1 mouse cellular context compared by ENCODE assay signal in the genomic region with DNA sequence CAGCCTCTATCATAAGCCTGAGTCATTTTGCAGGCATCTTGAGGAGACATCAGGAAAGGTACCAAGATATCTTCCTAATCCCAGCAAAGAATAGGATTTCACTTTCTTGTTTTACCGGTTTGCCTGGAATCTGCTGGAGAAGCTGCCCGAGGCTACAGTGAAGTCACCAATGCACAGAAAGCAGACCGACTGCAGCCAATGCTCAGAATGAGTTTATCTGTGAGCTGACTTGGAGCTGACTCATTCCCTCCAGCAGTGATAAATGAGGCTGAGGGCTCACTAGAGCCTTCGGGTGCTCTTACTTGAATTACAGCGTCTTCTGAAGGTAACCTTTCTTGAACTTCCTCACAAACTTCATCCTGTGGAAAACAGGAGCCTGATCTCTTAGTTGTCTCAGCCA.
TF ChIP-seq lines count a peak whose summit lies in the region.

No protein-coding gene starts in this region.

TF ChIP-seq in MEL, 35 proteins besides CTCF, POLR2A, EP300 and RAD21:
- no peak for TF ChIP-seq USF1 (IDR thresholded peaks at IDR 0.05; ENCODE audit: low read depth, low read length)
- no peak for TF ChIP-seq NRF1 (IDR thresholded peaks at IDR 0.05; ENCODE audit: insufficient read depth, low read depth, low read length, poor library complexity, severe bottlenecking)
- TF ChIP-seq CHD1 (IDR thresholded peaks at IDR 0.05; ENCODE audit: low read depth, low read length) = no peak
- TF ChIP-seq HCFC1 (IDR thresholded peaks at IDR 0.05; ENCODE audit: low read depth, low read length) = no peak
- no peak for TF ChIP-seq USF2 (IDR thresholded peaks at IDR 0.05; ENCODE audit: borderline replicate concordance in 1 of 2, insufficient read depth in 1 of 2, low read depth in 1 of 2, low read length in 2 of 2)
- no peak for TF ChIP-seq MEF2A (IDR thresholded peaks at IDR 0.05; ENCODE audit: extremely low read depth, insufficient replicate concordance, low read depth, low read length, poor library complexity, severe bottlenecking)
- TF ChIP-seq ZNF384 (IDR thresholded peaks at IDR 0.05; ENCODE audit: low read depth, low read length) = no peak
- TF ChIP-seq GABPA (IDR thresholded peaks at IDR 0.05; ENCODE audit: low read depth, low read length) = no peak
- no peak for TF ChIP-seq MAZ (IDR thresholded peaks at IDR 0.05; ENCODE audit: low read depth, low read length)
- no peak for TF ChIP-seq MYB (IDR thresholded peaks at IDR 0.05; ENCODE audit: low read depth, low read length)
- no peak for TF ChIP-seq TAL1 (IDR thresholded peaks at IDR 0.05; ENCODE audit: low read length)
- no peak for TF ChIP-seq MAX (IDR thresholded peaks at IDR 0.05; ENCODE audit: low read length)
- TF ChIP-seq TCF12 (IDR thresholded peaks at IDR 0.05; ENCODE audit: low read depth, low read length) = no peak
TF ChIP-seq in MEL: peak in this region for 0.
